19 mouse cellular contexts compared by ENCODE assay signal in the genomic region with DNA sequence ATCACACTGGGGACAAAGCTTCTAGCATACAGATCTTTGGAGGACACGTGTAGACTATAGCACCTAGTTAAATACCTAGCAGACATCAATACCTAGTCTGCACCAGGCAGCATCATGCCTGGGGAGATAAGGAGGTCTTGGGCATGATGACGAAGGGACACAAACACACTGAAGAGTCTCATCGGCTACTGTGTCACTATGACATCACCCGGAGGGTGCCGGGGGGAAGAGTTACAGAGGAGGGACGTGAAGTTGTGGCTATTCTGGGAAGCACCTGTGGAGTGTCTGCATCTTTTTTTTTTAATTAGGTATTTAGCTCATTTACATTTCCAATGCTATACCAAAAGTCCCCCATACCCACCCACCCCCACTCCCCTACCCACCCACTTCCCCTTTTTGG.
"Had no signal": no experiment of that assay in that cellular context is flagged by ENCODE, and none has a peak within 500 bp of the region (broad histone marks: within the 10 kb centered on the region; RNA-seq: fewer than 3 reads in every experiment).

No protein-coding gene starts in this region.

- H3K9me3 ChIP-seq: kidney, embryonic 15.5 days; limb, embryonic 12.5 days; limb, embryonic 15.5 days; liver, embryonic 13.5 days; lung, embryonic 15.5 days; megakaryocyte, embryonic 14.5 days; midbrain, embryonic 10.5 days; midbrain, embryonic 13.5 days; stomach, embryonic 15.5 days had no signal

- DNase-seq: kidney, adult 11 months; kidney, adult 8-10 months; kidney, postnatal 14 days; kidney, postnatal 4 days; left cerebral cortex, postnatal 4 days; liver, embryonic 13.5 days; lung, adult 18-20 months; lung, postnatal 10 days; right cerebral cortex, postnatal 4 days; thymus, postnatal 25 days had no signal

- H3K4me2 ChIP-seq: kidney, embryonic 15.5 days; limb, embryonic 12.5 days; limb, embryonic 15.5 days; liver, embryonic 13.5 days; lung, embryonic 15.5 days; midbrain, embryonic 13.5 days; stomach, embryonic 15.5 days had no signal

- H3K4me3 ChIP-seq: kidney, embryonic 15.5 days; limb, embryonic 12.5 days; limb, embryonic 15.5 days; liver, embryonic 13.5 days; lung, embryonic 15.5 days; midbrain, embryonic 10.5 days; midbrain, embryonic 13.5 days; stomach, embryonic 15.5 days had no signal

- H3K9ac ChIP-seq: kidney, embryonic 15.5 days; limb, embryonic 12.5 days; limb, embryonic 15.5 days; liver, embryonic 13.5 days; lung, embryonic 15.5 days; midbrain, embryonic 13.5 days; stomach, embryonic 15.5 days had no signal

- H3K36me3 ChIP-seq: kidney, embryonic 15.5 days; limb, embryonic 12.5 days; limb, embryonic 15.5 days; liver, embryonic 13.5 days; lung, embryonic 15.5 days; midbrain, embryonic 10.5 days; midbrain, embryonic 13.5 days; stomach, embryonic 15.5 days had no signal

- H3K27ac ChIP-seq: kidney, embryonic 15.5 days; limb, embryonic 12.5 days; limb, embryonic 15.5 days; liver, embryonic 13.5 days; lung, embryonic 15.5 days; midbrain, embryonic 10.5 days; midbrain, embryonic 13.5 days; stomach, embryonic 15.5 days had no signal

- H3K27me3 ChIP-seq: kidney, embryonic 15.5 days; limb, embryonic 15.5 days; liver, embryonic 13.5 days; lung, embryonic 15.5 days; megakaryocyte, embryonic 14.5 days; stomach, embryonic 15.5 days had no signal

- H3K4me1 ChIP-seq: kidney, embryonic 15.5 days; limb, embryonic 15.5 days; stomach, embryonic 15.5 days had no signal

- ATAC-seq: midbrain, embryonic 13.5 days; midbrain, embryonic 16.5 days had no signal
